Mouse (Mus musculus) sigmoid colon, adult 10 weeks (tissue): ENCODE measurements around the gene Plppr1. TPM values are rescaled to one million over a fixed set of nuclear protein-coding genes. Genes with fewer than 3 reads are reported as not detected.

Source experiments
- polyA plus RNA-seq: library from polyadenylated mRNA; stranded (reverse); fragments of 350-450 nt; fragmentation: Illumina TruSeq; extraction: RNeasy Lipid Tissue Mini Kit (QIAGEN cat#74804); gene quantifications from one replicate; pipeline ENCODE4 v1.2.3, GENCODE M21; 2014; ENCODE audit warnings: low read depth, low replicate concordance

The Plppr1 gene
- not detected for polyA plus RNA-seq

DNA sequence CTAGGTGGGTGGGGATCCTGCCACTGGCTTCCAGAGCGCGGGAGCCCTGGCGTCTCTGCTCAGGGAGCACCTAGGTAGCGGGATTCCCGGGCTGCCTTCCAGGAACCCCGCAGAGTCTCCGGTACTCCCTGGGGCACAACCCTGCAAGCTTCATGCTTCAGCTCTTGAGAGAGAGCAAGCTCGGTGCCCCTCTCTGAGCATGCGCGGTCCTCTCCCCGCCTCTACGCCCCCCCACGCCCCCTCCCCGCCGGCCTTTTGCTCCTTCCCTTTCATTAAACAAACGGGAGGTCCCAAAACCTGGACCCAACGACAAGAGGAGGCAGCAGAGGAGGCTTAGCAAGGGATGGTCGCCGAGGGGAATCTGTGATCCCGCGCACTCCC lies at the start of gene Plppr1:
TSS of gene Plppr1 (plus strand) at position 253 of the 381 bp plus-strand sequence.

